Mouse (Mus musculus): ENCODE data around the gene Ttll6. TPM values are rescaled to one million over a fixed set of nuclear protein-coding genes. Genes with fewer than 3 reads are reported as not detected.

Gene Ttll6
- total RNA-seq, 2 experiments from 2014 or later, result not detected

DNA sequence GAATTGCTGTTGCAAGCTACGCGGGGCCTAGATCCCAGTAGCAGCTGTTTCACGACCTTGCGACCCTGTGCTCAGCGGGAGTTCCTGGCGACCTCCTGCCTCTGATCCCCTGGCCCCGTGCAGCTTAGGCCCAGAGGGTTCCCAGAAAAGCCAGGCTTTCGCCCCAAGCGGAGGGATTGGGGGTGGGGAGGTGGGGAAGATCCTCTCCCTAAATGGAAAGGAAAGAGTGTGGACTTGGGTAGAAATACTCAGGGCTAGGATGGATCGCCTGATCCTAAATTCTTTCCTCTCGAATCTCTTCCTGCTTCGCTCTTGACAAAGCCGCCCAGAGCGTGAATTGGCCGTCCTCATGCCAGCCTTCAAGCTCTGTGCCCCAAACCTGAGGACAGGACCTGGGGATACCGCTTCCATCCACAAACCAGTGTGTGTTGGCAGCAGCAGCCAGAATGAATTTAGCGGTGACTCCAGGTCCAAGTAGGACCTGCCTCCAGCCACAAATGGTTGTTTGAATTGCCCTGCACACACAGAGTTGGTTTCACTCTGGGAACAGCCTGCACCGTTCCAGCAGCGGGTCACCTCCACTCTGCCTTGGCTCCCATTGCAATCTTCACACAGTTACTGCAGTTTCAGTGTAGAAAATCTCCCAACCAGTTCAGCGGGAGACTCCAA, 37.3 kb downstream of the Ttll6 start:
- TF ChIP-seq CTCF (IDR thresholded peaks at IDR 0.05), result no peak
- Histone ChIP-seq H3K27ac (no peak overlapping the region), H3K4me3 (no peak overlapping the region)
- intact Hi-C loops (cut with DNase I), result no loop called here
- DNase-seq (ENCODE audit: extremely low spot score in 1 of 2, low spot score in 2 of 2), result no peak

DNA sequence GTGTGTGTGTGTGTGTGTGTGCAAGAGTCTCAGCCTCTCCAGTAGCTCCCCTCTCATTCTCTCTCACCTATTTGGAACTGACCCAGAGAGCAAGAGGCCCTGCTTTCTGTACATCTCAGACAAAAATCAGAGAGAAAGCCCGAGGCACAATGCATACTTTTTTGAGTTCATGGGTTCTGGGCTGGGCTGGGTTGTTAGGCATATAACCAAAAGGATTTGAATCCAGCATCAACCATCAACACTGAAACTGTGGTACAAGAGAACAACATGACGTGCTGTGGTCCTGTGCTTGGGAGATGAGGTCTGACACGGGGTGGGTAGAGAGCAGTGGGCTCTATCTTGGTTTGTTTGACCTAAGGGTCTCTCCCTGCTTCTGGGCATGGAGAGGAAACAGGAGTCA, 38.0 kb downstream of the Ttll6 start:
- no peak overlapping the region for H3K27ac ChIP-seq
- no peak overlapping the region for H3K4me3 ChIP-seq
- DNase-seq (ENCODE audit: extremely low spot score in 1 of 2, low spot score in 2 of 2), result no peak
- intact Hi-C loops (cut with DNase I), result no loop called here
- no peak for TF ChIP-seq CTCF (IDR thresholded peaks at IDR 0.05)

DNA sequence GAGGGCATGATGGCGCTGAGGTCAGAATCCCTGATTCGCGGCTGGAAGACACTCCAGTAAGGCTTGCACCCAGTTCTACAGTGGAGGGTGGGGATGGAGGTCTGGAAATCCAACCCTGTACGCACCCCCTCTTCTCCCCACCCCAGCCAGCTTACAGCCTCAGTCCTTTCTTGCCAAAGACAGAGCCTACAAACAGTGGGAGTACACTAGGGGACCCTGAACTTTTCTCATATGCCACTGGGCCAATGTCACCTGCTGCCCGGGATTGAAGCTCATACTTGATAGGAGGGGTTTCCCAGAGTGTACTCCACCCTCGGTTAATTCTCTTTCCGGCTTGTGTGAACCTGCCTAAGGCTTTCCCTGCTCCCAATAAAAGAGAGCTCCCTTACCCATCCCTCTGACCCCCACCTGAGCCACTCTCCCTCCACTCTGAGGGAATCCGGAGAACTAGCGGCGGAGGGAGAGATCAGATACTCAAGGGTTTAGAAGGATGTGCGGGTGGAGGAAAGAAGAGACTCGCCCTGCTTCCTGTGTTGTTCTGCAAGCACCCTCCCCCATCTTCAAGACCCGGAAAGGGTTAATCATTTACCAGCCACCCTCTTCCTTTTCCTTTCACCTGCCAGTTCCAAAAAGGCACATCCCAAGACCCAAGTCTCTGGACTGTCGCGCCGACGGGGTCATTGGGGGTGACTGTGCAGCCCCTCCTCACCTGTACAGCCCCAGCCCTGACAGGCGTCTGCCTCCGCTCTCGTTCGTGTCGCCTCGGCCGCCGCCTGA, 39.1 kb downstream of the Ttll6 start:
- TF ChIP-seq CTCF (IDR thresholded peaks at IDR 0.05), result no peak
- no peak overlapping the region for H3K4me3 ChIP-seq
- no peak for DNase-seq (ENCODE audit: extremely low spot score in 1 of 2, low spot score in 2 of 2)
- intact Hi-C loops (cut with DNase I), result no loop called here
- H3K27ac ChIP-seq, result no peak overlapping the region

- intact Hi-C loops (cut with DNase I), result no loop called here
- H3K27ac ChIP-seq, result no peak overlapping the region
- no peak for TF ChIP-seq CTCF (IDR thresholded peaks at IDR 0.05)
- DNase-seq (ENCODE audit: extremely low spot score in 1 of 2, low spot score in 2 of 2), result no peak
- no peak overlapping the region for H3K4me3 ChIP-seq
Observed at GRCm38 (mm10) chr11:96173288-96173840, 39.8 kb downstream of the Ttll6 start.

GRCm38 (mm10) chr11:96174881-96175280, 41.3 kb downstream of the Ttll6 start:
- no peak for TF ChIP-seq CTCF (IDR thresholded peaks at IDR 0.05)

DNA sequence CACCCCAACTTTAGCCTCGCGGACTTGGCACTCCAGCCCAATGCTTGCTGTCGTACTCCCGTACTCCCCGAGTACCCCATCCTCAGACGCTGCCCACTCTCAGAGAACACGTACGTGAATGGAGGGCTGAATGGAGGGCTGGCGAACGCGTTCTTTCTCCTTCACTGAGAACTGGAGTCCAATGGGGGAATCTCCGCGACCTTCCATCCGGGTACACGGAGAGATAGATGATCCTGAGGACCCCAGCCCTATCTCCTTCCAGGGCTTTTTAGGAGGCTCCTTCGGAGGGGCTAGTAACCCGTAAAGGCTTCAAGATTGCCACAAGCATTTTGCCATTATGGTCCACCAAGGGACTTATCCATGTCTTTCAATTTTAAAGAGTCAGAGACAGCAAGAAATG, 41.9 kb downstream of the Ttll6 start:
- Histone ChIP-seq H3K4me3 (no peak overlapping the region), H3K27ac (no peak overlapping the region)
- no peak for DNase-seq (ENCODE audit: extremely low spot score in 1 of 2, low spot score in 2 of 2)
- intact Hi-C loops (cut with DNase I), result no loop called here
- TF ChIP-seq CTCF (IDR thresholded peaks at IDR 0.05), result no peak

More at GRCm38 (mm10) chr11:96174881-96175280, 41.3 kb downstream of the Ttll6 start:
- intact Hi-C loops (cut with DNase I), result no loop called here
- no peak for DNase-seq (ENCODE audit: extremely low spot score in 1 of 2, low spot score in 2 of 2)
- Histone ChIP-seq H3K4me3 (no peak overlapping the region), H3K27ac (no peak overlapping the region)

DNA sequence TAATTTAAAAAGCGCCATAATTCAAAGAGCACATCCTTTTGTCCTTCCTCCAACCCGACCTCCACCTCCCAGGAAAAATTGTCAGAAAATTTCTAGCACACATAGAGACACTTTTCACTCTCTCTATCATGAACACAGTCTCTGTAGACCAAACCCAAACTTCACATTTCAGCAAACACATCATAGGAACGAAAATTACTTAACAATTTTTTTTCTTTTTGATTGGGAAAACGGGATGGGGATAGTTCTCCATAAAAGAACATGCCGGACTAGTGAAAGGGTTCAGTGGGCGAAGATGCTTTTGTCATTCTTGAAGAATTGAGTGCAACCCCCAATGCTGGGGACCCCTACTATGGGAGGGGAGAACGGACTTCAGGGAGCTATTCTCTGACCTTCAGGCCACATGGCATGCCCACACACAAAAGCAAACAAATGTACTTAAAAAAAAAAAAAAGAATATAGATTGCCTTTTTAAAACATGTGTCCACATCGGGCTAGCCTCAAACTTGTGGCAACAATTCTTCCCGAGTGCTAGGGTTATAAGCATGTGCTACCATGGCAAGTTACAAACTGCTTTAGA, 42.5 kb downstream of the Ttll6 start:
- TF ChIP-seq CTCF (IDR thresholded peaks at IDR 0.05), result no peak
- H3K27ac ChIP-seq, result no peak overlapping the region
- DNase-seq (ENCODE audit: extremely low spot score in 1 of 2, low spot score in 2 of 2), result no peak
- intact Hi-C loops (cut with DNase I), result no loop called here
- H3K4me3 ChIP-seq, result no peak overlapping the region

DNA sequence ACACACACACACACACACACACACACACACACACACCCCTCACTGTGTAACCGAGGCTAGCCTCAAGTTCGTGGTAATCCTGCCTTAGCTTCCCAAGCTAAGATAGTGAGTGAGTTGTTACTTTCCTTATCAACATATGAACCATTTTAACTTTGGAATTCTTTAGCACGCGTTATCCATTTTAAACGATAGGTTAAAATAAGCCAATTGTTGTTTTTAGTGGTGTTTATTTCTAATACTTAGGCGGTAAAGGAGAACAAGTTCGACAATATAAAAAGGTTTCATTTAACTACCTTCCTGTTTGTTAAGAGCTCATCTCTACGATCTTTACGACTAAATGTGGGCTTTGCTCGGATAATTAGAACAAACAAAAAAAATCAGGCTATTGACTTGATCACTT, 43.3 kb downstream of the Ttll6 start:
- no peak overlapping the region for H3K4me3 ChIP-seq
- no peak for TF ChIP-seq CTCF (IDR thresholded peaks at IDR 0.05)
- intact Hi-C loops (cut with DNase I), result no loop called here
- DNase-seq (ENCODE audit: extremely low spot score in 1 of 2, low spot score in 2 of 2), result no peak
- no peak overlapping the region for H3K27ac ChIP-seq

DNA sequence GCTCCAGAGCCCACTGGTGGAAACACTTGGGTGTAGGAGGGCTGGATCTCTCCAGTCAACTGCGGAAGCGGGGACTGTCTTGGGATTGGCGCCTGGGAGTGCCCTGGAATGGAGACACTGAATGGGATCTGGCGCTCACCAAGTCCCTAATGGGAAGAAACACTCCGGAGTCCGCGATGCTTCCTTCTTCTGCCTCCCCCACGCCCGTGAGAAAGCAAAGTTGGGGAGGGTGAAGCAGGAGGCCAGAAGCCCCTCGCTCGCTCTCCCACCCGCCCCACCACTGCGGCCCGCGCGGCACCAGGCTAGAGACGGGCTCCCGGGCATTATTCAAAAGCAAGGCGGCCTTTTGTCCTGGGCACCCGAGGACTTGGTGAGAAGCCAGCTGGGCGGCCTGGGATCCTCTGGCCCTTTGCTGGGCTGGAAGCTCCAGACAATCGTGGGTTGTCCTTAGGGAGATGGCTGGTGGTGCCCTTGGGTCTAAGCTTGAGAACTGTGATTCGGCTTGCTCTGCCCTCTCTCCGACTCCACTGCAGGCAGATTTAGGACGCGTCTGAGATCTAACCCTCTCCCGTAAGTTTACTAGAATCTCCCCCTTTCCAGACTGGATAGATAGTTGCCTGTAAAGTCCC, 44.1 kb downstream of the Ttll6 start:
- Histone ChIP-seq H3K4me3 (no peak overlapping the region), H3K27ac (no peak overlapping the region)
- DNase-seq (ENCODE audit: extremely low spot score in 1 of 2, low spot score in 2 of 2), result no peak
- intact Hi-C loops (cut with DNase I), result no loop called here
- TF ChIP-seq CTCF (IDR thresholded peaks at IDR 0.05), result no peak

DNA sequence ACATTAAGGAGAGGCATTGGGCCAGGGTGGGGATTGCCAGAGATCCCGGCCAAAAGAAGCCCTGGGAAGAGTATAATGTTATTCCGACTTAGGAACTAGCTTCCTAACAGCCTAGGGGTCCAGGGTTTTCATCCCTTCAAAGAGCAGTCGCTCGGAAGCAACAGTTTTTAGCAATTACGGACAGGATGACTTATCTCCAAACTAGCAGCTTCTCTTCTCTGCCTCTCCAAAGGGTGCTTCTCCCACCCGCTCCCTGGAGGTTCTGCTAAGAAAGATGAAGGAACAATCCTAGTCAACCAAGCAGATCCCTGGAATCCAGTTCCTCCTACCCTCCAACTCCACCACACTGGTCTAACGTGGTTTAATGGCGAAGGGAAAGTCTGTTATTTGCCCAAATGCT, 44.8 kb downstream of the Ttll6 start:
- intact Hi-C loops (cut with DNase I), result no loop called here
- no peak overlapping the region for H3K27ac ChIP-seq
- H3K4me3 ChIP-seq, result no peak overlapping the region
- TF ChIP-seq CTCF (IDR thresholded peaks at IDR 0.05), result no peak
- no peak for DNase-seq (ENCODE audit: extremely low spot score in 1 of 2, low spot score in 2 of 2)

DNA sequence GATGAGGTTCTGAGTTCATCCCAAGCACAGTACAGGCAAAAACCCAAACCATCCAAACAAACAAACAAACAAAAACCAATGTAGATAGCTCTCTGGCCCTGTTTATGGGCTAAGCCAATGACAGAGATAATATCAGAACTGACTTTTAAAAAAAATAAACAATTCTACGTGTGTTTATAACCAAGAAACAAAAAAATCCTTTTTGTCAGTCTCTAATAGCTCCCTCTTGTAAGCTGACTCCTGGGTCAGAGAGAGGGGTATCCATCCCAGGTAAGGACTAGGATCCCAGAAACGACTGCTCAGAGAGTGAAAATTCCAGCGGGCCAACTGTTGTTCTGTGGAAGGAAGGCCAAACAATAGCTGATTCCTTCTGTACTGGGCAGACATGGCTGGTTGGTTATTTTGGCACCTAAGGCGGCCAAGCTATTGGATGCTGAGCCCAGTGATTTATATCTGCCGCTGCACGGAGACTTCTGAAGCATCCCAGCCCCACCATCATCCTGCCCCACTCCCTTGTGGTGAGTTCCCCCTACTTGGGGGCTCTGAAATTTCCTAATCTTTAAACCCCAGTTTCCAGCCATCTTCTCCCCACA, 45.4 kb downstream of the Ttll6 start:
- no peak for TF ChIP-seq CTCF (IDR thresholded peaks at IDR 0.05)
- Histone ChIP-seq H3K4me3 (no peak overlapping the region), H3K27ac (no peak overlapping the region)
- intact Hi-C loops (cut with DNase I), result no loop called here
- no peak for DNase-seq (ENCODE audit: extremely low spot score in 1 of 2, low spot score in 2 of 2)

Measured in left cerebral cortex, adult 2 months (tissue).